Mouse (Mus musculus) heart, adult 2 months (tissue): ENCODE data around the gene Mef2a.

ENCODE experiments used
- CTCF ChIP-seq: fragments of 200-600 bp; IDR thresholded peaks from 2 replicates; pipeline ENCODE4 v1.8.1; 2022; ENCODE audit warnings: antibody characterized with exemption, mild to moderate bottlenecking, moderate library complexity
- EP300 ChIP-seq: fragments of 200-500 bp; IDR thresholded peaks from 2 replicates; pipeline ENCODE4 v1.6.1; 2011; ENCODE audit warnings: low read depth, low read length, control low read depth; ENCODE audit not compliant: insufficient read depth

DNA sequence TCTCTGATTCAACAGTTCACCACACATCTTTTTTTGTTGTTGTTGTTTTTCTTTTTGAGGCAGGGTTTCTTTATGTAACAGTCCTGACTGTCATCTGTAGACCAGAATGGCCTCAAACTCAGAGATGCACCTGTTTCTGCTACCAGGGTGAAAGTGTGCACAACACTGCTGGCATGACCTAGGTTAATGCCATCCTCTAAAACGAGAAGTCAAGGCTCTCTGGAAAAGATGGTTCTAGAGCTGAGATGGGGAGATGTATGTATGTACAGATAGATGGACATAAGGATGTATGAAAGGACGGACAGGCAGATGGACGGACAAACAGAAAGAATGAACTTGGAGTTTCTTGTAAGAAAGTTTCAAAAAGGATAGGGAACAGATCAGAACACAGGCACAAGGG is 12.1 kb downstream of the Mef2a start:
- TF ChIP-seq CTCF (no peak), EP300 (no peak)
